Mouse (Mus musculus) heart, embryonic 11.5 days (tissue): ENCODE data around the gene Atg3. TPM values are rescaled to one million over a fixed set of nuclear protein-coding genes. Genes with fewer than 3 reads are reported as not detected.

Experiments used
- ATAC-seq: fragments of 200-750 bp; cut with Nextera tagmentation; replicated peaks from 2 replicates; pipeline ENCODE4 v1.8.0; 2017; ENCODE audit warnings: moderate library complexity; ENCODE audit not compliant: insufficient number of reproducible peaks, low FRiP score, low TSS enrichment
- H3K27ac ChIP-seq: fragments of 300-500 bp; sonication (generic); 2 replicates; pipeline ENCODE4 v1.5.1; 2014; ENCODE audit warnings: mild to moderate bottlenecking, low read depth, low read length
- H3K27me3 ChIP-seq: fragments of 300-500 bp; sonication (generic); 2 replicates; pipeline ENCODE4 v1.6.1; 2014; ENCODE audit warnings: mild to moderate bottlenecking, low read length, mixed read lengths; ENCODE audit not compliant: control insufficient read depth, insufficient read depth
- H3K36me3 ChIP-seq: fragments of 300-500 bp; sonication (generic); 2 replicates; pipeline ENCODE4 v1.6.1; 2014; ENCODE audit warnings: mild to moderate bottlenecking, low read length, moderate library complexity, mixed read lengths; ENCODE audit not compliant: control insufficient read depth, insufficient read depth
- H3K4me1 ChIP-seq: fragments of 300-500 bp; sonication (generic); 2 replicates; pipeline ENCODE4 v1.6.1; 2014; ENCODE audit warnings: low read length; ENCODE audit not compliant: control insufficient read depth, insufficient read depth
- H3K4me2 ChIP-seq: fragments of 300-500 bp; sonication (generic); 2 replicates; pipeline ENCODE4 v1.6.1; 2014; ENCODE audit warnings: mild to moderate bottlenecking, moderate library complexity
- H3K4me3 ChIP-seq: fragments of 300-500 bp; sonication (generic); 2 replicates; pipeline ENCODE4 v1.5.1; 2014; ENCODE audit warnings: low read depth, low read length
- H3K9ac ChIP-seq: fragments of 300-500 bp; sonication (generic); 2 replicates; pipeline ENCODE4 v1.6.1; 2014; ENCODE audit warnings: mild to moderate bottlenecking, low read depth, low read length, moderate library complexity
- H3K9me3 ChIP-seq: fragments of 300-500 bp; sonication (generic); replicated peaks from 2 replicates; pipeline ENCODE4 v1.6.1; 2016; ENCODE audit warnings: low read length; ENCODE audit not compliant: control insufficient read depth
- WGBS: fragments of 180-500 bp; shearing (Covaris S2); extraction: QIAGEN DNeasy Blood & Tissue Kit; methylation state at CpG from one replicate; pipeline ENCODE4 v1.1.7; 2014; ENCODE audit not compliant: insufficient replicate concordance; 5-methylcytosine and 5-hydroxymethylcytosine counted together
- polyA plus RNA-seq: library from polyadenylated mRNA; unstranded; fragments of >200 nt; fragmentation: Nextera tagmentation; extraction: Ambion mirVana; gene quantifications from 2 replicates; pipeline ENCODE4 v1.2.1, GENCODE M21; 2014

Gene Atg3
- polyA plus RNA-seq, result 34.8 and 36.8 TPM in 2 replicates

DNA sequence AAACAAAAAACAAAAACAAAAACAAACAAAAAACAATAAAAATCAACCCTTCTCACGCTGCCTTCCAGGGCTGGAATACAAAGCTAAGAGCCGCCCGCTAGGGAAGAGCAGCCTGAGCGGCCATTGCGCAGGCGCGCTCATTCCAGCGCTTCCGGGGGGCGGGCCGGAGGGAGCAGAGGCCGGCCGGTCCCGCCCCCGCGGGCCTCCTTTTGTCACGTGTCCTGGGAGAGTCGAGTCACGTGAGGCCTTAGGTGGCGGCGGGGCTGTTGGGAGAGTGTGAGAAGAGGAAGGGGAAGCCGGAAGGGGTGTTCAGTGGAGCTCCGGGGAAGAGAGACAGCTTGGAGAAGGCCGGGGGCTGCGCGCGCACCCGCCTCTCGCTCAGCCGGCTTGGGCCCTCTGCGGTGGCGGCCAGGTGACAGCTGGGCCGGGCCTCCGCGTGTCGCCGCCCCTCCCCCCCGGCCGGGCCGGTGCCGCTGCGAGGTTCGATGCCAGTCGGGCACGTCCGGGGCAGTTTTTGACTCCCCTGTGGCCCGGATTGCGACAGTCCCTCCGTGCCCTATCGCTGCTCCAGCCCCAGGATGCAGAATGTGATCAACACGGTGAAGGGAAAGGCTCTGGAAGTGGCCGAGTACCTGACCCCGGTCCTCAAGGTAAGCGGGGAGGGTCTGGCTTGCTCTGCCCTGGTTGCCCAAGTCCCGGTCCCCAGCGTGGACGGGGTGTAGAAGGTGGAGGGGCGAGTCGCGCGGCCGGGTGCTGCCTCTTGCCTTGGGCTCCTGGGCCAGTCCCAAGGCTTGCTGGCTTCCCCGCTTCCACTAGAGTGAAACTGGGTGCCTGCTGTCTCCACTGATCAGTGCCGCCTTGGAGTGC, at the start of gene Atg3, which contains the start of gene Slc35a5:
Gene Atg3 (plus strand): TSS at position 264 of the 867 bp plus-strand sequence.
Gene Slc35a5 (minus strand): TSS at position 185 of the 867 bp plus-strand sequence.
- ATAC-seq, result peak; percentile 99
- Histone ChIP-seq H3K9me3 (no peaks in the 10 kb centered on the region), H3K4me1 (peaks cover 8% of the 10 kb centered on the region), H3K9ac (peak within 1 kb of the TSS; percentile 89), H3K36me3 (no peaks in the 10 kb centered on the region), H3K4me2 (peak within 1 kb of the TSS; percentile 90), H3K27me3 (no peaks in the 10 kb centered on the region), H3K4me3 (peak within 1 kb of the TSS; percentile 92), H3K27ac (peak within 1 kb of the TSS; percentile 95)
- under 1% methylated on average over 53 of the region's 64 CpGs for WGBS

DNA sequence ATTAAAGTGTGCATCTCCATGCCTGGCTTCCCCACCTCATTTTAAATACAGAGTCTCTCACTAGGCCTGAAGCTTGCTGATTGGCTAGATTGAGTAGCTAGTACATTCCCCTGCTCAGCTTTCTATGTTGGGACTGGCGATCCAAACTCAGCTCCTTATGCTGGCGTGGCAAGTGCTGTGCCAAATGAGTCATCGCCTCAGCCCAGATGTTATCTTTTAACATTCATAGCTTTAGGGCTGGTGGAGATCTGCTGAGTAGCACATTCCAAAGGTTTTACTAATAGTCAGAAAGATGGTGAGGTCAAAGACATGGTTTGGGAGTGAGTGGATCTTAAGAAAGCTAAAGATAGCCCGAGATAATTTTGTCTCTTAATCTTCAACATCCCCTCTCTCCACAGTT, 48.1 kb upstream of the Atg3 start:
- no peaks in the 10 kb centered on the region for H3K9me3 ChIP-seq
- 13% methylated on average over 4 of the region's 4 CpGs for WGBS
- ATAC-seq, result peak; percentile 69; the same call in 1 of the 2 replicates
- H3K4me2 ChIP-seq, result no peak overlapping the region
- no peaks in the 10 kb centered on the region for H3K36me3 ChIP-seq
- no peak overlapping the region for H3K27ac ChIP-seq
- H3K4me1 ChIP-seq, result peaks cover 8% of the 10 kb centered on the region; the same call in 1 of the 2 replicates
- no peaks in the 10 kb centered on the region for H3K27me3 ChIP-seq
- H3K9ac ChIP-seq, result no peak overlapping the region
- H3K4me3 ChIP-seq, result no peak overlapping the region

DNA sequence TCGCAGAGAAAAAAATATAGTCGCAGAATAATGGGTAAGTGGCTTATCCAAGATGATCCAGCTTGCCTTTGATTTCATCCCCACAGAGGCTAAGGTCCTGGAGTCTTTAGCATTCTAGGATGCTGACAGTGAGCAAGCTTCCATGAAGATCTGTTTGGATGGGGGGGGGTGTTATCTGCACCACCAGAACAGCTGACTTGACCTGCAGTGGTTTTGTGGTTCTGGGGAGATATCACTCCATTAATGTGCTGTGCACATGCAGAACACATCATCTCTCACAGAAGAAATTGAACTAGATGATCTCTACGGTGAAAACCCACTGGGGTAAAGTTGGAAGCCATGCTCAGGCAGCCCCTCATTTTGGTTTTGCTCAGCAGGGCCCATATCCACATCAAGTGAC, 41.4 kb upstream of the Atg3 start:
- no peaks in the 10 kb centered on the region; the same call in 1 of the 2 replicates for H3K36me3 ChIP-seq
- ATAC-seq, result no peak
- WGBS, result 86% methylated on average over 3 of the region's 3 CpGs

DNA sequence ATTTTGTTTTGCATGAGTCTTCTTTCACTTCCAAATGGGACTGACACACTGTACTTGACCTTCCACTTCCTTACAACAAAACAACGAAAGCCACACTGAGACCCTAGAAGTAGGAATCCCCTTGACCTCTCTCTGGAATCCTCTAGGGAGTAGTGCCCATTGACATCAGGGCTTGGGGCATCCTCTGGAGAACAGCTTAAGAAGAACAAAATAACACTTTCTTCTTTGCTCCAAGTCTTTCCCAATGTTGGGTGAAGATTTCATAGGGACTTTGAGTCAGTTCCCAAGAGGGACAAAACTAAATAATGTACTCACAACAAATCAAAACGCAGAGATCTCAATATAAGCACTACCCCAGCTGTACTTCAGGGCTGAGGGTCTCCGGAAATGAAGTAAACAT, 39.8 kb upstream of the Atg3 start:
- Histone ChIP-seq H3K36me3 (peaks cover 3% of the 10 kb centered on the region), H3K4me1 (peaks cover 10% of the 10 kb centered on the region), H3K9me3 (no peaks in the 10 kb centered on the region), H3K9ac (no peak overlapping the region), H3K4me3 (no peak overlapping the region), H3K4me2 (no peak overlapping the region), H3K27me3 (no peaks in the 10 kb centered on the region), H3K27ac (no peak overlapping the region)
- no peak for ATAC-seq
- WGBS, result 71% methylated on average over 3 of the region's 3 CpGs

More for the DNA sequence above, 41.4 kb upstream of the Atg3 start:
- Histone ChIP-seq H3K9ac (no peak overlapping the region), H3K27ac (no peak overlapping the region), H3K4me2 (no peak overlapping the region), H3K9me3 (no peaks in the 10 kb centered on the region), H3K4me1 (peaks cover 10% of the 10 kb centered on the region), H3K27me3 (no peaks in the 10 kb centered on the region), H3K4me3 (no peak overlapping the region)

DNA sequence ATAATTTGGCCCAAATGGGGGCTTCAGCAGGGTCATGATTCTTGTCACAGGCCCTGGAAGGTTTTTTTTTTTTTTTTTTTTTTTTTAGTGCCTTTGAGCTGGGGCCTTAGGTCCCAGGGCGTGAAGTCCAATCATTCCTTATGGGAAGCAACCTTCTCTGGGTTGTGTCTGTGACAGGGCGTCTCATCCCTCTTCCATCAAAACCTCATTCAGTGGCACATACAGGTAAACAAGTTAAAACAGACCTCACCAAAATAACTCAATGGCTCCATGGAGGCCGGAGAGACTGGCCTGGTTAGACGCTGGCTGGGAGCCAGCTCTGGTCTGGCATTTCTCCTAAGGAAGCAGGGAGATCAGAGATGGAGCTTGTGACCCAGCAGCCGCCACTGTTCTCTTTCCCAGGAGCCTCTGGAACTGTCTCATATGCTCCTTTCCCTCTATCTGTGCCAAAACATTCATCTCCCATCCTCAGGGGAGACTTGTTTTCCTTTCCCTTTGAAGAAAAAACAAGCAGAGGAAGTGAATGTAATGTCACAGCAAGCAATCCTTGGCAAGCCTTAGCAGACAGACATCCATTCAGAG, 37.6 kb upstream of the Atg3 start:
- H3K27me3 ChIP-seq, result no peaks in the 10 kb centered on the region
- H3K4me3 ChIP-seq, result no peak overlapping the region
- H3K9me3 ChIP-seq, result no peaks in the 10 kb centered on the region
- ATAC-seq, result no peak
- WGBS, result 26% methylated on average over 5 of the region's 5 CpGs
- H3K36me3 ChIP-seq, result peaks cover 3% of the 10 kb centered on the region
- H3K4me2 ChIP-seq, result no peak overlapping the region
- peak overlapping the region; percentile 50 for H3K27ac ChIP-seq
- H3K4me1 ChIP-seq, result peaks cover 13% of the 10 kb centered on the region
- no peak overlapping the region for H3K9ac ChIP-seq

DNA sequence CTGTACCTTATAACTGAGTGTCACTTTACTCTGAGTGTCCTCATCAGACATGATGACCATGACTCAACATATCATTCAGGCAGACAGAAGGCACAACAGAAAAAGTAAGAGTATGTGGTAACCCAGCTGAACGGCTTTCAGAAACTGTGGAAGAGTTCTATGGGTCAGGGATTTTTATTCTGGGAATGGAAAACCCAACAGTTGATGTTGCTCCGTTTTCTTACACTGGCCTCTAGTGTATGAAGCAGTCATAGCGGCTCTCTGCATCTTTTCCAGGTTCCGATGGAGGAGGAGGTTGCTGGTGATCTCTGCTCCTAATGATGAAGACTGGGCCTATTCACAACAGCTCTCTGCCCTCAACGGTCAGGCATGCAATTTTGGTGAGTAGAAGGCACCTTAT, 36.0 kb upstream of the Atg3 start:
- Histone ChIP-seq H3K4me1 (peaks cover 13% of the 10 kb centered on the region), H3K4me2 (no peak overlapping the region), H3K27me3 (no peaks in the 10 kb centered on the region), H3K9me3 (no peaks in the 10 kb centered on the region), H3K36me3 (peaks cover 7% of the 10 kb centered on the region), H3K4me3 (no peak overlapping the region), H3K9ac (no peak overlapping the region), H3K27ac (no peak overlapping the region)
- no peak for ATAC-seq
- 56% methylated on average over 5 of the region's 5 CpGs for WGBS

DNA sequence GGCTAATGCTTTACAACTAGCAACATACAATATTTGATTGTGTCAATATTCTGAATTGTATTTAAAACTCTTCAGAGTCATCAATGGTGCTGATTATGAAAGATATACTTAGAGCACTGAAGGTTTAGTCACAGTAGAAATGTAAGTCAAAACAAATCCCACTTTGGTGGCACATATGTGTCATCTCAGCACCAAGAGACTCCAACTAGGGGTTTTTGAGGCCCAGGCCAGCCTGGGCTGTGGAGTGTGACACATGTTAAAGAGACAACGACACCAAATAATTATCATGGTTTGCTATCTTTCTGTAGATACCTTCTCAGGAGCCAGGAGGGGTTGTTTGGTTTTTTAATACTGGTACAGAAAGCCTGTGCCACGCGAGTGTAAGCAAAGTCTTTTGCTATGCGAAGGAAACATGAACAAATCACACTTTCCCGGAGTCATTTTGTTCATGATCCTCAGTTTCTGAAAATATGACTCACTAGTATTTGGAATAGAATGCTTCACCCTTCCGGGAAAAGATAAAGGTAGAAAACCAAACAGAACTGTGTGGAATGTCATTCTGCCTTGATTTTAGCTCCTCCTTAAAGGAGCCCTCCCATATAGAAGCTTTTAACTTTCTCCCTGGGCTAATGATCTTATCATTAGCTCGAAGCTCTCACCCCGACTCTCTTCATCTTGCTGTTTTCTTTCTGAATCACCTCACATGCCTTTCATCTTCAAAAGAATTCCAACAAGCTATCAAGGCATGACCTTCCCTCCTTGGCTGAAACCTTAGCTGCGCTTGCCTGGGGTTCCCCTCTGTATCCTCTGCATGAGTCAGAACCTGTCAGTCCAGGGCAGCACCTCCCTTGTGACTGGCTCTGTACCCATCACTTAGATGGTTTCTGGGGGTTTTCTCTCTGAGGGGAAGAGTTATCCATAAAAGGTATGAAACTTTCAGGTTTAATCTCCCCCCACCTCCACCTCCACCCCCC, 34.1 kb upstream of the Atg3 start:
- Histone ChIP-seq H3K4me3 (no peak overlapping the region), H3K27ac (no peak overlapping the region), H3K36me3 (peaks cover 11% of the 10 kb centered on the region)

More for the DNA sequence above, 34.1 kb upstream of the Atg3 start:
- Histone ChIP-seq H3K9ac (no peak overlapping the region), H3K27me3 (no peaks in the 10 kb centered on the region), H3K4me1 (peaks cover 13% of the 10 kb centered on the region), H3K4me2 (no peak overlapping the region), H3K9me3 (no peaks in the 10 kb centered on the region)
- ATAC-seq, result no peak
- 37% methylated on average over 9 of the region's 9 CpGs for WGBS
